Mouse (Mus musculus) cerebellum, adult 9-10 months (tissue): ENCODE measurements at regions not wholly inside any gene's neighbourhood (a gene's known extent, or its start where the extent isn't known, plus 50 kb on each side); places are given as distances from the start of the nearest gene placed in this dataset.

Experiments
- DNase-seq: peaks from one replicate; pipeline ENCODE4 v3.0.0; 2022

- DNase-seq, result no peak
Measured at GRCm38 (mm10) chr16:78013049-78013819, 288.1 kb upstream of the Cxadr start.

GRCm38 (mm10) chr16:78004016-78004415, 297.3 kb upstream of the Cxadr start:
- no peak for DNase-seq

- no peak for DNase-seq
Measured at GRCm38 (mm10) chr16:77992986-77993385, 308.3 kb upstream of the Cxadr start.

GRCm38 (mm10) chr16:77989791-77990325, 311.4 kb upstream of the Cxadr start:
- no peak for DNase-seq

GRCm38 (mm10) chr16:77989139-77989538, 312.1 kb upstream of the Cxadr start:
- DNase-seq, result no peak

- peak; percentile 3 for DNase-seq
Measured at GRCm38 (mm10) chr16:77986884-77987529, 314.3 kb upstream of the Cxadr start.

GRCm38 (mm10) chr16:77948785-77949184, 346.9 kb upstream of the Gm11146 start:
- DNase-seq, result no peak

- no peak for DNase-seq
Measured at GRCm38 (mm10) chr16:77945442-77945841, 343.5 kb upstream of the Gm11146 start.

- no peak for DNase-seq
Measured at GRCm38 (mm10) chr16:77931025-77931723, 329.3 kb upstream of the Gm11146 start.

GRCm38 (mm10) chr16:77914160-77915070, 312.5 kb upstream of the Gm11146 start:
- no peak for DNase-seq

- no peak for DNase-seq
Measured at GRCm38 (mm10) chr16:77894247-77894646, 292.4 kb upstream of the Gm11146 start.

- no peak for DNase-seq
Measured at GRCm38 (mm10) chr16:77893690-77894089, 291.8 kb upstream of the Gm11146 start.

- DNase-seq, result no peak
Measured at GRCm38 (mm10) chr16:77892731-77893130, 290.8 kb upstream of the Gm11146 start.

- DNase-seq, result peak; percentile 22
Measured at GRCm38 (mm10) chr16:77889348-77889747, 287.5 kb upstream of the Gm11146 start.

- DNase-seq, result no peak
Measured at GRCm38 (mm10) chr16:77885060-77885679, 283.3 kb upstream of the Gm11146 start.

GRCm38 (mm10) chr16:77884495-77884894, 282.6 kb upstream of the Gm11146 start:
- no peak for DNase-seq

- DNase-seq, result no peak
Measured at GRCm38 (mm10) chr16:77877006-77877405, 275.1 kb upstream of the Gm11146 start.

- no peak for DNase-seq
Measured at GRCm38 (mm10) chr16:77863246-77863645, 261.4 kb upstream of the Gm11146 start.

GRCm38 (mm10) chr16:77852066-77852781, 250.3 kb upstream of the Gm11146 start:
- DNase-seq, result no peak

GRCm38 (mm10) chr16:77851206-77852065, 249.5 kb upstream of the Gm11146 start:
- peak; percentile 9 for DNase-seq
